Mouse (Mus musculus) cerebellum, postnatal 14 days (tissue): ENCODE measurements at regions not wholly inside any gene's neighbourhood (a gene's known extent, or its start where the extent isn't known, plus 50 kb on each side); places are given as distances from the start of the nearest gene placed in this dataset.

Experiments
- DNase-seq, 2 experiments: peaks; one replicate each; pipeline ENCODE4 v3.0.0; 2021; ENCODE audit warnings: mixed read lengths in 2 of 2

- DNase-seq, result peak; percentile 89 to 92
These were observed 275.3 kb upstream of the Slc24a5 start for GRCm38 (mm10) chr2:124792633-124793036.

- DNase-seq, result no peak
These were observed 256.2 kb upstream of the Slc24a5 start for GRCm38 (mm10) chr2:124811709-124812108.

GRCm38 (mm10) chr2:124816814-124817213 is 251.1 kb upstream of the Slc24a5 start:
- no peak for DNase-seq

GRCm38 (mm10) chr2:124819846-124820245 is 248.1 kb upstream of the Slc24a5 start:
- no peak for DNase-seq

GRCm38 (mm10) chr2:124820821-124821220 is 247.1 kb upstream of the Slc24a5 start:
- DNase-seq, result no peak

GRCm38 (mm10) chr2:124821366-124821765 is 246.6 kb upstream of the Slc24a5 start:
- peak; percentile 37 to 49 for DNase-seq

- no peak for DNase-seq
These were observed 219.1 kb upstream of the Slc24a5 start for GRCm38 (mm10) chr2:124848812-124849211.

- DNase-seq, result peak; percentile 1 to 20
These were observed 209.4 kb upstream of the Slc24a5 start for GRCm38 (mm10) chr2:124858504-124858903.

- no peak for DNase-seq
These were observed 179.7 kb upstream of the Slc24a5 start for GRCm38 (mm10) chr2:124888209-124888608.

- no peak for DNase-seq
These were observed 172.9 kb upstream of the Slc24a5 start for GRCm38 (mm10) chr2:124895002-124895401.

GRCm38 (mm10) chr2:124903556-124903955 is 164.4 kb upstream of the Slc24a5 start:
- no peak for DNase-seq

GRCm38 (mm10) chr2:124905076-124905475 is 162.8 kb upstream of the Slc24a5 start:
- peak in 1 of 2 experiments; percentile 14 for DNase-seq

GRCm38 (mm10) chr2:124918986-124919761 is 148.8 kb upstream of the Slc24a5 start:
- DNase-seq, result peak in 1 of 2 experiments; percentile 23

- no peak for DNase-seq
These were observed 148.1 kb upstream of the Slc24a5 start for GRCm38 (mm10) chr2:124919762-124920255.

- peak in 1 of 2 experiments; percentile 9 for DNase-seq
These were observed 147.7 kb upstream of the Slc24a5 start for GRCm38 (mm10) chr2:124920265-124920664.

- peak; percentile 81 to 82 for DNase-seq
These were observed 139.8 kb upstream of the Slc24a5 start for GRCm38 (mm10) chr2:124927882-124928758.

- no peak for DNase-seq
These were observed 139.2 kb upstream of the Slc24a5 start for GRCm38 (mm10) chr2:124928759-124929113.

GRCm38 (mm10) chr2:124930719-124931118 is 137.2 kb upstream of the Slc24a5 start:
- no peak for DNase-seq

- peak; percentile 11 to 37 for DNase-seq
These were observed 135.4 kb upstream of the Slc24a5 start for GRCm38 (mm10) chr2:124932566-124932965.

- no peak for DNase-seq
These were observed 134.0 kb upstream of the Slc24a5 start for GRCm38 (mm10) chr2:124933876-124934275.

GRCm38 (mm10) chr2:124948263-124948781 is 119.6 kb upstream of the Slc24a5 start:
- DNase-seq, result no peak

- no peak for DNase-seq
These were observed 119.1 kb upstream of the Slc24a5 start for GRCm38 (mm10) chr2:124948812-124949211.

- DNase-seq, result no peak
These were observed 115.7 kb upstream of the Slc24a5 start for GRCm38 (mm10) chr2:124952212-124952611.
